Mouse (Mus musculus) liver, embryonic 16.5 days (tissue): ENCODE measurements at regions not wholly inside any gene's neighbourhood (a gene's known extent, or its start where the extent isn't known, plus 50 kb on each side); places are given as distances from the start of the nearest gene placed in this dataset.

Experiments
- ATAC-seq: fragments of 200-750 bp; cut with Nextera tagmentation; 2 replicates; pipeline ENCODE4 v1.8.0; 2017; ENCODE audit warnings: low read depth, mild to moderate bottlenecking, moderate number of reproducible peaks, moderate library complexity
- H3K27ac ChIP-seq: fragments of 300-500 bp; sonication (generic); 2 replicates; pipeline ENCODE4 v1.5.1; 2014; ENCODE audit warnings: mild to moderate bottlenecking, low read length
- H3K27me3 ChIP-seq: fragments of 300-500 bp; sonication (generic); 2 replicates; pipeline ENCODE4 v1.6.1; 2014; ENCODE audit warnings: low read depth, low read length, mixed read lengths; ENCODE audit not compliant: control insufficient read depth, insufficient read depth
- H3K36me3 ChIP-seq: fragments of 300-500 bp; sonication (generic); 2 replicates; pipeline ENCODE4 v1.6.1; 2014; ENCODE audit warnings: mild to moderate bottlenecking; ENCODE audit not compliant: control insufficient read depth, insufficient read depth
- H3K4me1 ChIP-seq: fragments of 300-500 bp; sonication (generic); 2 replicates; pipeline ENCODE4 v1.6.1; 2014; ENCODE audit warnings: low read depth, low read length, mixed read lengths; ENCODE audit not compliant: control insufficient read depth
- H3K4me2 ChIP-seq: fragments of 300-500 bp; sonication (generic); 2 replicates; pipeline ENCODE4 v1.6.1; 2014; ENCODE audit warnings: low read depth, low read length, mixed read lengths
- H3K4me3 ChIP-seq: fragments of 300-500 bp; sonication (generic); 2 replicates; pipeline ENCODE4 v1.5.1; 2014; ENCODE audit warnings: low read depth, mild to moderate bottlenecking, low read length
- H3K9ac ChIP-seq: fragments of 300-500 bp; sonication (generic); 2 replicates; pipeline ENCODE4 v1.6.1; 2014; ENCODE audit warnings: low read depth, low read length
- H3K9me3 ChIP-seq: fragments of 300-500 bp; sonication (generic); replicated peaks from 2 replicates; pipeline ENCODE4 v1.6.1; 2016; ENCODE audit warnings: low read length; ENCODE audit not compliant: control insufficient read depth
- WGBS: fragments of 180-500 bp; shearing (Covaris S2); extraction: QIAGEN DNeasy Blood & Tissue Kit; methylation state at CpG from one replicate; pipeline ENCODE4 v1.1.7; 2014; ENCODE audit not compliant: insufficient replicate concordance; 5-methylcytosine and 5-hydroxymethylcytosine counted together

- 56% methylated on average over 5 of the region's 5 CpGs for WGBS
- no peak for ATAC-seq
Measured at GRCm38 (mm10) chr3:143662041-143662685, 542.9 kb downstream of the Lmo4 start.

GRCm38 (mm10) chr3:143659421-143659978 lies 545.5 kb downstream of the Lmo4 start:
- no peak overlapping the region for H3K4me3 ChIP-seq
- no peak overlapping the region for H3K4me2 ChIP-seq
- H3K27ac ChIP-seq: no peak overlapping the region
- no peaks in the 10 kb centered on the region for H3K27me3 ChIP-seq
- H3K9me3 ChIP-seq: no peaks in the 10 kb centered on the region
- H3K9ac ChIP-seq: no peak overlapping the region
- H3K36me3 ChIP-seq: no peaks in the 10 kb centered on the region
- no peak for ATAC-seq
- no peaks in the 10 kb centered on the region for H3K4me1 ChIP-seq
- WGBS: 54% methylated on average over 8 of the region's 8 CpGs

More at GRCm38 (mm10) chr3:143662041-143662685, 542.9 kb downstream of the Lmo4 start:
- Histone ChIP-seq H3K27me3 (no peaks in the 10 kb centered on the region), H3K4me1 (no peaks in the 10 kb centered on the region), H3K4me3 (no peak overlapping the region), H3K4me2 (no peak overlapping the region), H3K9me3 (no peaks in the 10 kb centered on the region), H3K9ac (no peak overlapping the region), H3K36me3 (no peaks in the 10 kb centered on the region), H3K27ac (no peak overlapping the region)

- ATAC-seq: no peak
- H3K4me3 ChIP-seq: no peak overlapping the region
- 49% methylated on average over 2 of the region's 2 CpGs for WGBS
Measured at GRCm38 (mm10) chr3:143647237-143647636, 557.8 kb downstream of the Lmo4 start.

GRCm38 (mm10) chr3:143646836-143647235 lies 558.2 kb downstream of the Lmo4 start:
- no peaks in the 10 kb centered on the region for H3K36me3 ChIP-seq
- H3K27ac ChIP-seq: no peak overlapping the region
- ATAC-seq: peak; percentile 41; the same call in 1 of the 2 replicates
- no peaks in the 10 kb centered on the region for H3K4me1 ChIP-seq
- H3K27me3 ChIP-seq: no peaks in the 10 kb centered on the region
- no peak overlapping the region for H3K4me2 ChIP-seq
- no peak overlapping the region for H3K9ac ChIP-seq
- no peak overlapping the region for H3K4me3 ChIP-seq
- 15% methylated on average over 7 of the region's 7 CpGs for WGBS
- H3K9me3 ChIP-seq: no peaks in the 10 kb centered on the region

More at GRCm38 (mm10) chr3:143647237-143647636, 557.8 kb downstream of the Lmo4 start:
- no peaks in the 10 kb centered on the region for H3K27me3 ChIP-seq
- no peaks in the 10 kb centered on the region for H3K9me3 ChIP-seq
- no peak overlapping the region for H3K27ac ChIP-seq
- no peaks in the 10 kb centered on the region for H3K4me1 ChIP-seq
- no peak overlapping the region for H3K9ac ChIP-seq
- no peak overlapping the region for H3K4me2 ChIP-seq
- no peaks in the 10 kb centered on the region for H3K36me3 ChIP-seq

DNA sequence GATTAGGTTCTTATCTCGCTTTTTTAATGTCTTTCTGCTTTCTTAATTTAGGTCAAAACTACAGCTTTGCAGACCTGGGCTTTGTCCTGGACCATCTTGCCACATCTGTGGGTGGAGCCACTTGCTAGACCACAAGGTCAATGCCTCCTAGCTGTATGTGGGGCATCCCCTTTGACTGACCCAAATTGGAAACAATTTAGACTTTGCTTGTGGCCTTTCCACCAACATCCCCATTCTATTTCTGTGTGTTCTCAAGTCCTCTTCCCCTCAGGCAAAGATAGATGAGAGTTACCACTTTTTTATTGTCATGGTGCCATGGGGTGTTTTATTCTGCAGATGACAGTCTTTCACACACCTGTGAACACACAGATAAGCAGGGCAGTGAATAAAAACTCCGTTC lies 572.0 kb downstream of the Lmo4 start:
- WGBS: 43% methylated on average over 2 of the region's 2 CpGs
- ATAC-seq: no peak
- no peaks in the 10 kb centered on the region for H3K36me3 ChIP-seq
- H3K9me3 ChIP-seq: no peaks in the 10 kb centered on the region
- no peak overlapping the region for H3K4me2 ChIP-seq
- H3K27ac ChIP-seq: no peak overlapping the region
- H3K4me1 ChIP-seq: no peaks in the 10 kb centered on the region
- H3K27me3 ChIP-seq: no peaks in the 10 kb centered on the region
- no peak overlapping the region for H3K9ac ChIP-seq
- H3K4me3 ChIP-seq: no peak overlapping the region

DNA sequence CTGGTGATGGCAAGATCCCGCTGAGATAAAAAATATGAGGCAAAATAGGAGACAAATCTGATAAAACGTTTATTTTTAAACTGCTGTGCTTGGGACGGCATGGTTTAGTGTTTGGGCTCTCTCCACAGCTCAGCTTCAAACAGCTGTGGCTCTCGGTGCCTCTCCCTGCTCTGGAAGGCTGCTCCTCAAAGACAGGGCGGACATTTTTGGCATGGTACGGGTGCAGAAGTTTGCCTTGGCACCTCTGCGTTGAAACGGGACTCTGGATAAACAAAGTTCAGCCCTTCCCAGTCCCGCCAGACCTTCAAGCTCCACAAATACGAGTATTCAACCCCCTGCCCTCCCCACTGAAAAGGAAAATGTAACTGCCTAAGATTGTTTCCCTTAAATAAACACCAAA lies 573.8 kb downstream of the Lmo4 start:
- Histone ChIP-seq H3K4me1 (no peaks in the 10 kb centered on the region), H3K4me3 (no peak overlapping the region), H3K9ac (no peak overlapping the region), H3K27ac (no peak overlapping the region), H3K27me3 (no peaks in the 10 kb centered on the region), H3K9me3 (no peaks in the 10 kb centered on the region), H3K36me3 (no peaks in the 10 kb centered on the region), H3K4me2 (no peak overlapping the region)
- no peak for ATAC-seq
- 51% methylated on average over 10 of the region's 10 CpGs for WGBS

DNA sequence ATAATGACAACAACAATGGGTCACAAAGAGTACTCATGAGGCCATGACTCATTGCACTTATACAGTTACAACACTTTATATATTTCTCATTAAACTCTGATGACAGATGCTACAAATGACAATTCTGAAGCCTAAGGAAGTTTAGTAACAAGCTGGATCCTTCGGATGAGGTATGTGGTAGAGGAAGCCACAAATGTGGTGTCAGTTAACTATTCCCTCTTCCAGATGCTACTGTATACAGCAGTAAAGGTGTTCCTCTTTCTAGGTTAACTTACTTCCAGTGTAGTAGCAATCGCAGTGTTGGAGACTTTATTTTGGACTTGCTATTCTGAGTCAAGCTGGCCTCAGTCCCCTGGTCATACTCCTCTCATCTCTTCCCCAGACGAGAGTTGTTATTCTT lies 580.1 kb downstream of the Lmo4 start:
- no peak for ATAC-seq

GRCm38 (mm10) chr3:143622275-143622674 lies 582.7 kb downstream of the Lmo4 start:
- Histone ChIP-seq H3K9me3 (no peaks in the 10 kb centered on the region), H3K4me3 (no peak overlapping the region), H3K36me3 (no peaks in the 10 kb centered on the region), H3K27me3 (no peaks in the 10 kb centered on the region), H3K27ac (no peak overlapping the region), H3K4me2 (no peak overlapping the region), H3K4me1 (no peaks in the 10 kb centered on the region), H3K9ac (no peak overlapping the region)
- WGBS: 33% methylated on average over 3 of the region's 3 CpGs
- no peak for ATAC-seq

More for the DNA sequence above, 580.1 kb downstream of the Lmo4 start:
- no peaks in the 10 kb centered on the region for H3K36me3 ChIP-seq
- no peaks in the 10 kb centered on the region for H3K4me1 ChIP-seq
- no peaks in the 10 kb centered on the region for H3K27me3 ChIP-seq
- H3K4me2 ChIP-seq: no peak overlapping the region
- WGBS: 43% methylated on average over 3 of the region's 3 CpGs
- H3K9me3 ChIP-seq: no peaks in the 10 kb centered on the region
- no peak overlapping the region for H3K27ac ChIP-seq
- no peak overlapping the region for H3K9ac ChIP-seq
- H3K4me3 ChIP-seq: no peak overlapping the region

DNA sequence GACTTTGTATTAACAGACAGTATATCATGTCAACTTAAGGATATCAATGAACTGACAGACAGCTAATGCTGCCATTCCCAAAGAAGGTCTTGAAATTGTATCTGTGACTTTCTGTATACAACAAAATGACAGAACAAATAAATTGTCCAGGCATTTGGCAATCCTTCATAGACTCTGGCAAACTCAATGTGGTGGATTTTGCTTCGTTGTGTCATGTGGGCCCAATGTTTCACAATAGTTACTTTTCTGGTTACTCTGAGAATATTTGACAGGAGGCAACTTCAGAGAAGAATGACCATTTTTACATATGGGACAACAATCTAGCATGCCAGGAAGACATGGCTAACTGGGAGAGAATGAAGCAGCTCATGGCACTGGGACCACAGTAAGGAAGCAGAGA lies 585.9 kb downstream of the Lmo4 start:
- H3K27me3 ChIP-seq: no peaks in the 10 kb centered on the region
- ATAC-seq: no peak
- H3K9me3 ChIP-seq: no peaks in the 10 kb centered on the region
- no peaks in the 10 kb centered on the region for H3K36me3 ChIP-seq
- no peak overlapping the region for H3K4me2 ChIP-seq
- no peak overlapping the region for H3K9ac ChIP-seq
- no peaks in the 10 kb centered on the region for H3K4me1 ChIP-seq
- WGBS: 43% methylated on average over 1 of the region's 1 CpGs
- H3K27ac ChIP-seq: no peak overlapping the region
- no peak overlapping the region for H3K4me3 ChIP-seq
